Mouse (Mus musculus): Measurements from ENCODE around the gene Cldn1.

DNA sequence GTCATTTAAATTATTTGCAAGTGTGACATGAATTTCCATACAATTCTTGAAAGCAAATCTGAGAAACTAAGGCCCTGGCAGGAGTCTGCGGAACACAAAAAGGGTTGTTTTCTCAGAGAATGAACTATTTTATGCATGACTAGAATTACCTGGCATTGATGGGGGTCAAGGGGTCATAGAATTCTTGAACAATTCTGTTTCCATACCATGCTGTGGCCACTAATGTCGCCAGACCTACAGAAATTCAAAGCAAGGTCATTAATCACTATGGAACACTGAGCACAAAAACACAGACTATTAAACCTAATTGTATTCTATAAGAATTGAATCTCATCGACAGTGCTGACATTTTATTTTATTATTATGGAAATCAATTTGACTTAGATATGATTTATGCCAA is 10.9 kb downstream of the Cldn1 start:
- TF ChIP-seq CTCF (IDR thresholded peaks at IDR 0.05; ENCODE audit: control insufficient read depth, insufficient read depth, low read length) (no peak), POLR2A (IDR thresholded peaks at IDR 0.05; ENCODE audit: borderline replicate concordance, control insufficient read depth, low read depth, low read length) (no peak)

Data from bone marrow, adult 2 months (tissue).